In genomic region chr17:86484087-86484737, GRCm38 (mm10) we compare ENCODE assay signal across 9 mouse cellular contexts. TPM values are rescaled to one million over a fixed set of nuclear protein-coding genes. Genes with fewer than 3 reads are reported as not detected.
DNase-seq lines count a peak whose midpoint lies in the region; ATAC-seq and TF ChIP-seq lines count a peak whose summit lies in the region.
"Had no signal": no experiment of that assay in that cellular context is flagged by ENCODE, and none has a peak within 500 bp of the region (broad histone marks: within the 10 kb centered on the region; RNA-seq: fewer than 3 reads in every experiment).

No protein-coding gene starts in this region.

- no peak overlapping the region for H3K27ac ChIP-seq in heart, embryonic 11.5 days (ENCODE audit: low read depth, low read length)
- H3K27ac ChIP-seq in kidney, postnatal 0 days = no peak overlapping the region
- H3K27ac ChIP-seq in liver, adult 2 months (replicated peaks; ENCODE audit: insufficient read depth, low read depth, low read length) = peak overlapping the region; percentile 52
- no peak overlapping the region for H3K27ac ChIP-seq in stomach, embryonic 14.5 days (ENCODE audit: low read length)

- no peaks in the 10 kb centered on the region for H3K27me3 ChIP-seq in heart, embryonic 11.5 days (ENCODE audit: control insufficient read depth, insufficient read depth, low read length)
- no peaks in the 10 kb centered on the region for H3K27me3 ChIP-seq in kidney, postnatal 0 days (ENCODE audit: insufficient read depth, low read length)
- no peaks in the 10 kb centered on the region for H3K27me3 ChIP-seq in liver, adult 2 months (ENCODE audit: control insufficient read depth, insufficient read depth, low read length)
- H3K27me3 ChIP-seq in stomach, embryonic 14.5 days (ENCODE audit: control insufficient read depth, insufficient read depth, low read length) = no peaks in the 10 kb centered on the region

- H3K4me2 ChIP-seq in heart, embryonic 11.5 days = no peak overlapping the region
- H3K4me2 ChIP-seq in kidney, postnatal 0 days (ENCODE audit: low read length) = no peak overlapping the region
- no peak overlapping the region for H3K4me2 ChIP-seq in stomach, embryonic 14.5 days (replicated peaks; ENCODE audit: low read depth, low read length)

- 8% methylated on average over 3 of the region's 3 CpGs for WGBS in heart, embryonic 11.5 days (ENCODE audit: insufficient replicate concordance)
- WGBS in kidney, postnatal 0 days = 15% methylated on average over 3 of the region's 3 CpGs
- WGBS in liver, adult 2 months = 2% methylated on average over 3 of the region's 3 CpGs
- WGBS in stomach, embryonic 14.5 days = 10% methylated on average over 3 of the region's 3 CpGs

- no peaks in the 10 kb centered on the region for H3K9me3 ChIP-seq in heart, embryonic 11.5 days (replicated peaks; ENCODE audit: control insufficient read depth, low read length)
- no peaks in the 10 kb centered on the region for H3K9me3 ChIP-seq in kidney, postnatal 0 days (replicated peaks; ENCODE audit: low read length)
- H3K9me3 ChIP-seq in stomach, embryonic 14.5 days (ENCODE audit: control insufficient read depth, low read depth, low read length) = no peaks in the 10 kb centered on the region

- H3K36me3 ChIP-seq in heart, embryonic 11.5 days (ENCODE audit: control insufficient read depth, insufficient read depth, low read length) = no peaks in the 10 kb centered on the region; the same call in 1 of the 2 replicates
- H3K36me3 ChIP-seq in kidney, postnatal 0 days (ENCODE audit: insufficient read depth, low read length) = no peaks in the 10 kb centered on the region
- H3K36me3 ChIP-seq in liver, adult 2 months (ENCODE audit: control insufficient read depth, insufficient read depth, low read length) = no peaks in the 10 kb centered on the region
- H3K36me3 ChIP-seq in stomach, embryonic 14.5 days (ENCODE audit: control insufficient read depth, insufficient read depth, low read length) = no peaks in the 10 kb centered on the region
- H3K36me3 ChIP-seq: G1E had no signal

- TF ChIP-seq POLR2A in liver, adult 2 months (IDR thresholded peaks at IDR 0.05; ENCODE audit: extremely low read depth, insufficient read depth, low read length) = no peak

- H3K4me3 ChIP-seq in heart, embryonic 11.5 days (ENCODE audit: low read depth, low read length) = no peak overlapping the region
- no peak overlapping the region for H3K4me3 ChIP-seq in kidney, postnatal 0 days (replicated peaks; ENCODE audit: low read depth, low read length)
- H3K4me3 ChIP-seq in liver, adult 2 months (ENCODE audit: insufficient read depth, low read depth, low read length) = no peak overlapping the region
- H3K4me3 ChIP-seq in stomach, embryonic 14.5 days (ENCODE audit: low read depth, low read length) = no peak overlapping the region

- ATAC-seq in heart, embryonic 11.5 days (replicated peaks; ENCODE audit: insufficient number of reproducible peaks, low FRiP score, low TSS enrichment) = no peak
- ATAC-seq in kidney, postnatal 0 days (replicated peaks; ENCODE audit: low FRiP score, low read depth) = peak; percentile 50; the same call in 1 of the 2 replicates
- ATAC-seq in stomach, embryonic 14.5 days (ENCODE audit: insufficient number of reproducible peaks, insufficient read depth, low FRiP score, low read depth) = 0 out of 2 replicates have a peak, but pooled peaks have one; percentile 65

- peak; percentile 97 for DNase-seq in heart, adult 11 months
- DNase-seq in embryo, embryonic 10.5 days (ENCODE audit: low spot score) = peak; percentile 87
- peak; percentile 71 to 79 for DNase-seq in heart, adult 9 months (ENCODE audit: low spot score in 2 of 2)
- peak; percentile 91 for DNase-seq in kidney, postnatal 0 days (ENCODE audit: low spot score)
- DNase-seq in liver, adult 2 months (ENCODE audit: extremely low read depth, low read depth, low spot score) = peak; percentile 94
- DNase-seq in neural tube, embryonic 10.5 days (ENCODE audit: extremely low spot score, low spot score) = peak; percentile 79

- H3K9ac ChIP-seq in heart, embryonic 11.5 days (ENCODE audit: low read depth, low read length) = no peak overlapping the region
- H3K9ac ChIP-seq in kidney, postnatal 0 days (ENCODE audit: low read depth, low read length) = no peak overlapping the region
- no peak overlapping the region for H3K9ac ChIP-seq in liver, adult 2 months (ENCODE audit: low read depth, low read length)
- H3K9ac ChIP-seq in stomach, embryonic 14.5 days (replicated peaks; ENCODE audit: low read depth, low read length) = no peak overlapping the region

- H3K79me2 ChIP-seq in liver, adult 2 months (ENCODE audit: control insufficient read depth, insufficient read depth, low read length) = no peaks in the 10 kb centered on the region

- peak; percentile 96 for TF ChIP-seq CTCF in kidney, postnatal 0 days (IDR thresholded peaks at IDR 0.05; ENCODE audit: low read depth)
- TF ChIP-seq CTCF in liver, adult 2 months (IDR thresholded peaks at IDR 0.05; ENCODE audit: low read depth, low read length) = peak; percentile 63

- H3K4me1 ChIP-seq in heart, embryonic 11.5 days (ENCODE audit: control insufficient read depth, insufficient read depth, low read length) = 0 out of 2 replicates have a peak, but pooled peaks cover 3% of the 10 kb centered on the region
- H3K4me1 ChIP-seq in kidney, postnatal 0 days (replicated peaks; ENCODE audit: insufficient read depth, low read length) = no peaks in the 10 kb centered on the region
- peaks cover 6% of the 10 kb centered on the region for H3K4me1 ChIP-seq in liver, adult 2 months (ENCODE audit: control insufficient read depth, insufficient read depth, low read length)
- no peaks in the 10 kb centered on the region for H3K4me1 ChIP-seq in stomach, embryonic 14.5 days (ENCODE audit: control insufficient read depth, insufficient read depth, low read length)

RNA-seq across cellular contexts. Expression of gene Gm10309, which starts 20.8 kb away (rescaled TPM):
- 0.24 TPM in 1 of 2 replicates, not detected in the other for polyA plus RNA-seq in heart, embryonic 11.5 days (2014; fragmentation: Nextera tagmentation; extraction: Ambion mirVana)
- 0.09 and 0.18 TPM in 2 replicates for polyA plus RNA-seq in kidney, postnatal 0 days (2015; fragmentation: Nextera tagmentation; extraction: Ambion mirVana)
- total RNA-seq in liver, adult 2 months (2014; rRNA removed) = 0.07 TPM in 1 of 2 replicates, not detected in the other
- not detected in 2 replicates for polyA plus RNA-seq in liver, adult 2 months (2012; rRNA removed)
- polyA plus RNA-seq in stomach, embryonic 14.5 days (2014; fragmentation: Nextera tagmentation; extraction: Ambion mirVana) = 0.32 and 0.74 TPM in 2 replicates
- polyA plus RNA-seq: G1E had no signal
